Mouse (Mus musculus) Patski (cell line): ENCODE measurements around the gene Cacna1e. TPM values are rescaled to one million over a fixed set of nuclear protein-coding genes. Genes with fewer than 3 reads are reported as not detected.

ENCODE experiments used
- ATAC-seq: fragments of 100-300 bp; one replicate; pipeline ENCODE4 v1.8.0; 2021
- CTCF ChIA-PET: fragments of 350-600 bp; sonication (Branson Sonifier 250); formaldehyde crosslinking; loops from one replicate; lab custom pipeline; 2022; ENCODE audit warnings: inconsistent platforms; lab: Charles Lee
- POLR2A ChIA-PET: fragments of 350-600 bp; sonication (Branson Sonifier 250); formaldehyde crosslinking; loops from one replicate; lab custom pipeline; 2022; ENCODE audit warnings: antibody characterized with exemption, inconsistent platforms; lab: Charles Lee
- DNase-seq: peaks from one replicate; pipeline ENCODE4 v3.0.0-alpha.2; 2011; ENCODE audit warnings: low read depth, low spot score
- H3K27me3 ChIP-seq: fragments of 371-371 bp; one replicate; pipeline ENCODE4 v1.5.1; 2021
- CTCF ChIP-seq: fragments of 100-300 bp; IDR thresholded peaks from one replicate; pipeline ENCODE4 v1.5.1; 2021
- in situ Hi-C: fragments of 300-500 bp; cut with MboI; formaldehyde crosslinking; loops from 3 replicates; pipeline ENCODE4 v1.11.1; 2018; ENCODE audit warnings: low pct_unique_long_range_greater_than_20kb, mixed read lengths
- polyA plus RNA-seq: library from polyadenylated mRNA; unstranded; gene quantifications from one replicate; pipeline ENCODE4 v1.2.3, GENCODE M21; 2021

The Cacna1e gene
- polyA plus RNA-seq, 1 experiment from 2014 or later: not detected

- no peak for DNase-seq
- in situ Hi-C loops: no loop called here
- H3K27me3 ChIP-seq: peaks cover 39% of the 10 kb centered on the region
- CTCF ChIA-PET: no interaction called here
- no peak for TF ChIP-seq CTCF
- POLR2A ChIA-PET: no interaction called here
- ATAC-seq: no peak
Measured at GRCm38 (mm10) chr1:154715596-154715995, 168.7 kb downstream of the Cacna1e start.

GRCm38 (mm10) chr1:154712747-154713146 is 171.6 kb downstream of the Cacna1e start:
- TF ChIP-seq CTCF: no peak
- in situ Hi-C loops: no loop called here
- ATAC-seq: no peak
- peaks cover 39% of the 10 kb centered on the region for H3K27me3 ChIP-seq
- no peak for DNase-seq
- POLR2A ChIA-PET: no interaction called here
- CTCF ChIA-PET: no interaction called here

GRCm38 (mm10) chr1:154707584-154708290 is 176.6 kb downstream of the Cacna1e start:
- ATAC-seq (no peak), DNase-seq (no peak)
- H3K27me3 ChIP-seq: peaks cover 42% of the 10 kb centered on the region
- POLR2A ChIA-PET: no interaction called here
- CTCF ChIA-PET: no interaction called here
- in situ Hi-C loops: no loop called here
- TF ChIP-seq CTCF: no peak

GRCm38 (mm10) chr1:154706974-154707373 is 177.3 kb downstream of the Cacna1e start:
- POLR2A ChIA-PET: no interaction called here
- no peak for TF ChIP-seq CTCF
- no peak for ATAC-seq
- H3K27me3 ChIP-seq: peaks cover 42% of the 10 kb centered on the region
- in situ Hi-C loops: no loop called here
- CTCF ChIA-PET: no interaction called here
- DNase-seq: no peak

DNA sequence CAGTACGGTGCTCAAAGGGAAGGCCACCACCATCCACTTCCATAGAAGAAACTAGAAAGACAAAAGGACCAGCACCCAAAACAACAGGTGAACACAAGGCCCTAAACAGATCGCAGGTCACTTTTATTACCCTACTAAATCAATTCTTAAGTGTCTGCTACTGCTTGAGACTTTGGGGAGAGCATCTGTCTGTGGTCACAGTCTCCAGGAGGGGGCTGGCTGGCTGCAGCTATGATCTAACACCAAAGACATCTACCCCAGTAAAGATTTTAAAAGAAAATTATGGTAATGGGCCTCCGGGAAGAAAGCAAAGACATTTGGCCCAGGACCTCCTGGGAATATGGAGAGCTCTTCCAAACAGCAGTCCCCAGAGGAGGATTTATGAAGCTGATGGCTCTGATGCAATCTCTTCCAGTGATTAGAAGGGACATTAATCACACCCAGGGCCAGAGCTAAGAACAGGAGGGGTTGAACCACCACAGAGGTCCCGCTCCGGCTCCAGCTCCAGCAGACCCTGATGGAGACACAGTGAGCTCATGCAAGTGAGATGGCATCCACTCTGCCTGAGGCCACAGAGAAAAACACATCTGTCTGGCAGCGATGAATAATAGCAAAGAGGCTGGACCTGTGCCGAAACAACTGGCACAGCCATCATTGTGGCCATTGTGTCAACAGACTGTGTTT is 178.3 kb downstream of the Cacna1e start:
- ChIA-PET POLR2A (no interaction called here), CTCF (no interaction called here)
- ATAC-seq (no peak), DNase-seq (no peak)
- no peak for TF ChIP-seq CTCF
- in situ Hi-C loops: no loop called here
- peaks cover 36% of the 10 kb centered on the region for H3K27me3 ChIP-seq

- CTCF ChIA-PET: no interaction called here
- no peak for TF ChIP-seq CTCF
- in situ Hi-C loops: no loop called here
- DNase-seq (no peak), ATAC-seq (no peak)
- POLR2A ChIA-PET: no interaction called here
- peaks cover 25% of the 10 kb centered on the region for H3K27me3 ChIP-seq
Measured at GRCm38 (mm10) chr1:154704558-154705185, 179.6 kb downstream of the Cacna1e start.

DNA sequence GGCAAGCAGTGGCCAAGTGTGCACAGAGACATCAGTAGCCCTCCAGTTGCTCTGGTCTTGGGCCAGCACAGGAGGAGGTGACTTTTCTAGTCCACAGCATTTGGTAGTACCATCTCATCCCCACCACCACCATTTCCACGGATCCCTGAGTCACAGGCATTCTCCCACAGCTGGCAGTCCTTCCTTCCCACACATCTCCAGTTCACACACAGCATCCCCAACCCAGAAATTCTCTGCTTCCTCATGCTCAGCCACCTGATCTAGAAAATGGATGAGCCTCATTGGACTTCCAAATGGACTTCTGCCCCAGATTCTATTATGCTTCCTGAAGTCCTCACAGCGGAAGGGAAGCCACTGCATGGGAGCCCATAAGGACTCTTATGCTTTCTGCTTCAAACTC is 181.7 kb downstream of the Cacna1e start:
- DNase-seq (no peak), ATAC-seq (no peak)
- TF ChIP-seq CTCF: no peak
- H3K27me3 ChIP-seq: peaks cover 12% of the 10 kb centered on the region
- POLR2A ChIA-PET: no interaction called here
- in situ Hi-C loops: no loop called here
- CTCF ChIA-PET: no interaction called here

GRCm38 (mm10) chr1:154688876-154689665 is 195.2 kb downstream of the Cacna1e start:
- TF ChIP-seq CTCF: no peak

GRCm38 (mm10) chr1:154686861-154687260 is 197.4 kb downstream of the Cacna1e start:
- no peak for TF ChIP-seq CTCF
- peaks cover 25% of the 10 kb centered on the region for H3K27me3 ChIP-seq
- in situ Hi-C loops: no loop called here
- ATAC-seq (no peak), DNase-seq (no peak)
- ChIA-PET POLR2A (no interaction called here), CTCF (interaction anchor here (1.3 kb wide), 1 partner anchor 10 kb away, joined by 3 read pairs; no protein-coding TSS in a partner anchor)

More at GRCm38 (mm10) chr1:154688876-154689665, 195.2 kb downstream of the Cacna1e start:
- no peak for ATAC-seq
- CTCF ChIA-PET: no interaction called here
- in situ Hi-C loops: no loop called here
- POLR2A ChIA-PET: no interaction called here
- peaks cover 25% of the 10 kb centered on the region for H3K27me3 ChIP-seq
- DNase-seq: no peak

DNA sequence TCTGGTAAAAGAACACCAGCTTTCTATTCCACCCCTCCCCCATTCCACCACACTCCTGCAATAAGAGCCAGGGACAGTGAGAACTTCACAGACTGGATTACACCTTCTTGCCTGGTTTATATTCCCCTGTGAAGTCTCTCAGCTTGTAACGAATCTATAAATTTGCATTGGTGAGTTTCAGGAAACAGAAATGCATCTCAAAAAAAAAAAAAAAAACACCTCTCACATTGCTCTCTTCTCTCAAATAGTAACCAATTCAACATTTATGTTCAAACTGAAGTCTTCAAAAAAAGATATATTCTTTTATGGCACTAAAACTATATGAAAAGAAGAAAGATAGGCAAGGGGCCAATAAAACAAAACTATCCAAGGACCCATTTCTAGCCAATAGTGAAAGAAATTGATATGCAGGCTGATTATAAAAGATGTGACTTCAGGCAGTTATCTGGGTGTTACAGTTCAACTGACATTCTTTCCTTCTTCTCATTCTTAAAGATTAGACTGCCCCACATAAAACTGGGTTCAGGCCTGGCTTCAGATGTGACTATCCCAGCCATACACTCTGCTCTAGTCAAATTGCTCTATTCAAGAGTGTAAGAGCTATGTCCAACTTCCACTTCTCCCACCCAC is 200.7 kb downstream of the Cacna1e start:
- peaks cover 25% of the 10 kb centered on the region for H3K27me3 ChIP-seq
- ChIA-PET POLR2A (no interaction called here), CTCF (no interaction called here)
- no peak for DNase-seq
- ATAC-seq: no peak
- in situ Hi-C loops: no loop called here
- no peak for TF ChIP-seq CTCF
